Mouse (Mus musculus): ENCODE data around the gene Isg15.

Isg15 gene

GRCm38 (mm10) chr4:156215649-156216048 is 15.0 kb upstream of the Isg15 start, which contains the start of gene Perm1:
Perm1 (plus strand) TSS chr4:156215868.
- ChIA-PET POLR2A (interaction anchor here in 1 of 4 experiments (0.8 kb wide), 1 partner anchor 27 kb away, joined by 3 read pairs; no protein-coding TSS in a partner anchor), CTCF (interaction anchor here in 1 of 4 experiments (0.6 kb wide), 1 partner anchor 18 kb away, joined by 3 read pairs; no protein-coding TSS in a partner anchor)

GRCm38 (mm10) chr4:156213134-156213533 is 12.5 kb upstream of the Isg15 start:
- ChIA-PET CTCF (interaction anchor here in 1 of 4 experiments (0.7 kb wide), 1 partner anchor 31 kb away, joined by 3 read pairs; no protein-coding TSS in a partner anchor), POLR2A (interaction anchor here in 2 of 4 experiments (1.0 to 2.7 kb wide), 6 partner anchors 15 to 181 kb away, joined by 3 to 9 read pairs (median 4); partner anchors contain the start of gene Noc2l (in 2 of the 2))

GRCm38 (mm10) chr4:156209963-156210635 is 9.5 kb upstream of the Isg15 start:
- CTCF ChIA-PET, result no interaction called here
- POLR2A ChIA-PET, result interaction anchor here in 3 of 4 experiments (0.6 to 2.0 kb wide), 4 partner anchors 18 to 244 kb away, joined by 3 to 4 read pairs (median 3); partner anchors contain the start of gene 9430015G10Rik (in 1 of the 3)

GRCm38 (mm10) chr4:156208872-156209271 is 8.3 kb upstream of the Isg15 start:
- CTCF ChIA-PET, result no interaction called here
- POLR2A ChIA-PET, result interaction anchor here in 1 of 4 experiments (1.2 to 2.0 kb wide), 2 partner anchors 8 to 19 kb away, joined by 3 to 4 read pairs; partner anchors contain the start of gene Isg15

- POLR2A ChIA-PET, result interaction anchor here in 3 of 4 experiments (0.6 to 3.8 kb wide), 13 partner anchors 11 to 372 kb away, joined by 3 to 28 read pairs (median 5); partner anchors contain the start of genes Noc2l (in 2 of the 3) and 9430015G10Rik (in 1 of the 3)
Measured at GRCm38 (mm10) chr4:156203413-156204131, 3.0 kb upstream of the Isg15 start.

GRCm38 (mm10) chr4:156203001-156203412 is 2.4 kb upstream of the Isg15 start, which contains the start of gene AW011738:
AW011738 (plus strand) TSS chr4:156203304.
- ChIA-PET POLR2A (interaction anchor here in 3 of 4 experiments (1.0 to 3.8 kb wide), 12 partner anchors 10 to 135 kb away, joined by 3 to 28 read pairs (median 6); partner anchors contain the start of genes Noc2l (in 2 of the 3) and 9430015G10Rik (in 1 of the 3)), CTCF (no interaction called here)

More at GRCm38 (mm10) chr4:156203413-156204131, 3.0 kb upstream of the Isg15 start:
- CTCF ChIA-PET, result no interaction called here

GRCm38 (mm10) chr4:156202462-156202893 is 1.9 kb upstream of the Isg15 start:
- POLR2A ChIA-PET, result interaction anchor here in 2 of 4 experiments (0.9 to 3.8 kb wide), 9 partner anchors 10 to 135 kb away, joined by 3 to 28 read pairs (median 5); partner anchors contain the start of genes 9430015G10Rik (in 2 of the 2) and Noc2l (in 1 of the 2)
- CTCF ChIA-PET, result no interaction called here

GRCm38 (mm10) chr4:156197829-156198205 is 2.8 kb downstream of the Isg15 start:
- POLR2A ChIA-PET, result interaction anchor here (0.6 to 9.9 kb wide), 29 partner anchors 9 to 306 kb away, joined by 3 to 104 read pairs (median 4); partner anchors contain the start of genes 9430015G10Rik (in 2 of the 4), Noc2l (in 2 of the 4), Acap3 (in 1 of the 4) and Pusl1 (in 1 of the 4)
- CTCF ChIA-PET, result interaction anchor here in 2 of 4 experiments (0.6 to 1.0 kb wide), 2 partner anchors 9 to 18 kb away, joined by 3 read pairs; partner anchors contain the start of gene Perm1 (in 1 of the 2)

- ChIA-PET CTCF (interaction anchor here in 2 of 4 experiments (0.6 to 1.0 kb wide), 2 partner anchors 8 to 18 kb away, joined by 3 read pairs; partner anchors contain the start of gene Perm1 (in 1 of the 2)), POLR2A (interaction anchor here (0.6 to 9.9 kb wide), 29 partner anchors 8 to 306 kb away, joined by 3 to 104 read pairs (median 4); partner anchors contain the start of genes 9430015G10Rik (in 2 of the 4), Noc2l (in 2 of the 4), Acap3 (in 1 of the 4) and Pusl1 (in 1 of the 4))
Measured at GRCm38 (mm10) chr4:156197131-156197828, 3.3 kb downstream of the Isg15 start, which contains the start of gene Agrn. Agrn (minus strand) TSS chr4:156197488.

GRCm38 (mm10) chr4:156195927-156196870 is 4.4 kb downstream of the Isg15 start:
- ChIA-PET POLR2A (interaction anchor here in 2 of 4 experiments (0.7 to 9.9 kb wide), 15 partner anchors 7 to 301 kb away, joined by 3 to 104 read pairs (median 4); partner anchors contain the start of genes 9430015G10Rik (in 2 of the 2) and Noc2l (in 1 of the 2)), CTCF (interaction anchor here in 1 of 4 experiments (0.5 kb wide), 1 partner anchor 1307 kb away, joined by 3 read pairs; no protein-coding TSS in a partner anchor)

GRCm38 (mm10) chr4:156194346-156194745 is 6.3 kb downstream of the Isg15 start:
- ChIA-PET CTCF (interaction anchor here in 1 of 4 experiments (1.0 kb wide), 1 partner anchor 28 kb away, joined by 4 read pairs; no protein-coding TSS in a partner anchor), POLR2A (interaction anchor here in 2 of 4 experiments (1.3 to 9.9 kb wide), 6 partner anchors 10 to 162 kb away, joined by 3 to 104 read pairs (median 10); partner anchors contain the start of gene AW011738 (in 1 of the 2))

- CTCF ChIA-PET, result no interaction called here
- POLR2A ChIA-PET, result interaction anchor here (0.9 to 9.9 kb wide), 16 partner anchors 9 to 162 kb away, joined by 3 to 104 read pairs (median 6); partner anchors contain the start of genes AW011738 (in 2 of the 4) and Noc2l (in 2 of the 4)
Measured at GRCm38 (mm10) chr4:156193906-156194305, 6.7 kb downstream of the Isg15 start.

- CTCF ChIA-PET, result no interaction called here
- POLR2A ChIA-PET, result interaction anchor here (0.6 to 9.9 kb wide), 26 partner anchors 8 to 202 kb away, joined by 3 to 104 read pairs (median 4); partner anchors contain the start of genes Noc2l (in 3 of the 4), AW011738 (in 2 of the 4) and 9430015G10Rik (in 1 of the 4)
Measured at GRCm38 (mm10) chr4:156193200-156193590, 7.4 kb downstream of the Isg15 start.

GRCm38 (mm10) chr4:156192421-156193199 is 8.0 kb downstream of the Isg15 start:
- ChIA-PET CTCF (interaction anchor here in 1 of 4 experiments (1.3 kb wide), 1 partner anchor 83 kb away, joined by 3 read pairs; the partner anchor contains the start of gene 9430015G10Rik), POLR2A (interaction anchor here (0.5 to 9.9 kb wide), 42 partner anchors 8 to 353 kb away, joined by 3 to 104 read pairs (median 4); partner anchors contain the start of genes Noc2l (in 3 of the 4), 9430015G10Rik (in 2 of the 4), AW011738 (in 2 of the 4) and Isg15 (in 1 of the 4))

All from embryonic stem cell, embryonic (primary cell).